Mouse (Mus musculus) intestine, embryonic 16.5 days (tissue): ENCODE data around the gene Slc13a1. TPM values are rescaled to one million over a fixed set of nuclear protein-coding genes. Genes with fewer than 3 reads are reported as not detected.

Experiments
- ATAC-seq: fragments of 200-750 bp; cut with Nextera tagmentation; 2 replicates; pipeline ENCODE4 v1.8.0; 2017; ENCODE audit warnings: moderate TSS enrichment, moderate library complexity
- H3K27ac ChIP-seq: fragments of 300-500 bp; sonication (generic); 2 replicates; pipeline ENCODE4 v1.5.1; 2014; ENCODE audit warnings: mild to moderate bottlenecking, low read length
- H3K27me3 ChIP-seq: fragments of 300-500 bp; sonication (generic); replicated peaks from 2 replicates; pipeline ENCODE4 v1.6.1; 2014; ENCODE audit warnings: low read length, control low read depth, mixed read lengths; ENCODE audit not compliant: control insufficient read depth, insufficient read depth
- H3K36me3 ChIP-seq: fragments of 300-500 bp; sonication (generic); 2 replicates; pipeline ENCODE4 v1.6.1; 2014; ENCODE audit warnings: low read length, control low read depth; ENCODE audit not compliant: control insufficient read depth, insufficient read depth
- H3K4me1 ChIP-seq: fragments of 300-500 bp; sonication (generic); 2 replicates; pipeline ENCODE4 v1.6.1; 2014; ENCODE audit warnings: low read length, control low read depth, mixed read lengths; ENCODE audit not compliant: control insufficient read depth, insufficient read depth
- H3K4me2 ChIP-seq: fragments of 300-500 bp; sonication (generic); 2 replicates; pipeline ENCODE4 v1.6.1; 2014; ENCODE audit warnings: low read depth, low read length, control low read depth
- H3K4me3 ChIP-seq: fragments of 300-500 bp; sonication (generic); 2 replicates; pipeline ENCODE4 v1.5.1; 2014; ENCODE audit warnings: mild to moderate bottlenecking, low read length
- H3K9ac ChIP-seq: fragments of 300-500 bp; sonication (generic); 2 replicates; pipeline ENCODE4 v1.6.1; 2014; ENCODE audit warnings: low read depth, low read length
- H3K9me3 ChIP-seq: fragments of 300-500 bp; sonication (generic); 2 replicates; pipeline ENCODE4 v1.6.1; 2016; ENCODE audit warnings: low read length, control low read depth; ENCODE audit not compliant: control insufficient read depth
- WGBS: fragments of 180-500 bp; shearing (Covaris S2); extraction: QIAGEN DNeasy Blood & Tissue Kit; methylation state at CpG from one replicate; pipeline ENCODE4 v1.1.7; 2014; 5-methylcytosine and 5-hydroxymethylcytosine counted together
- polyA plus RNA-seq: library from polyadenylated mRNA; unstranded; fragments of >200 nt; fragmentation: Nextera tagmentation; extraction: Ambion mirVana; gene quantifications from 2 replicates; pipeline ENCODE4 v1.2.1, GENCODE M21; 2015

Gene Slc13a1
- polyA plus RNA-seq, 1 experiment from 2014 or later: 0.73 TPM

DNA sequence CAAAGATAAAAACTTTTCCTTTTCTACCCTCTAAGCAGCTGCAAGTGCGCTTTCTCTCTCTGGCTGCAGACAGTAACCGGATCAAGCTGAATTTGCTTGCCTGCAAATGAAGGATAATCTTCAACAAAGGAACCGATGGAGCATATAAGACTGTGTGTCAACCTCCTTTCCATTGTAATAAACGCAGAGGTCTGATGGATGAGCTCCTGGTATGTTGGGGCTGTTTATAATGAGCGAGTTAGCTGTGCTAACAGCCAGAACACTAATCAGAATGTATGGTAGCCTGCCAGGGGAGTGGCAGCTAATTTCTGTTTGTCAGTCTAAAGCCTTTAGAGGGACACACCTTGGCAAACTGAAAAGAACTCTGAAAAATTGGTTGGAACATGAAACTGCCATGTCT lies 62.2 kb downstream of the Slc13a1 start:
- no peaks in the 10 kb centered on the region for H3K36me3 ChIP-seq
- no peaks in the 10 kb centered on the region for H3K27me3 ChIP-seq
- no peak overlapping the region for H3K4me3 ChIP-seq
- H3K4me2 ChIP-seq: no peak overlapping the region
- no peak overlapping the region for H3K27ac ChIP-seq
- ATAC-seq: no peak
- H3K9ac ChIP-seq: no peak overlapping the region
- WGBS: 62% methylated on average over 5 of the region's 5 CpGs
- no peaks in the 10 kb centered on the region for H3K4me1 ChIP-seq
- no peaks in the 10 kb centered on the region for H3K9me3 ChIP-seq

DNA sequence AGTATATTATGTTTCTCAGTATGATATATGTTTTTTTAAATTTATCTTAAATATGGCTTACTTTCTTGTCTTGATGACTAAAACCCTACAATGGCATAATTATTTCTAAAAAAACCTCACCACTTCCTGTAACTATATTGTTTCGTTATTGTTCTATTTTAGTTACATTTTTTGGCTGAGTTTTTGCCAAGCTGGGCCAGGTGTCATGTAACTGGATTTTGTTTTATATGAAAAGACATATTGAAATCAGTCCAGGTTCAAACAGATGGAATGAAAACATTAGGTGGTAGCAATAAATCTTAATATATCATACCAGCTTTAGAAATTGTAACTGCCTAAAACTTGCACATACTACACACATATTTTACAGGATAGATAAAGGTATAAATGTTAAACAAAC lies 66.6 kb downstream of the Slc13a1 start:
- Histone ChIP-seq H3K27me3 (no peaks in the 10 kb centered on the region), H3K27ac (no peak overlapping the region), H3K36me3 (no peaks in the 10 kb centered on the region), H3K9ac (no peak overlapping the region), H3K9me3 (no peaks in the 10 kb centered on the region), H3K4me1 (no peaks in the 10 kb centered on the region), H3K4me3 (no peak overlapping the region), H3K4me2 (no peak overlapping the region)
- 77% methylated on average over 1 of the region's 1 CpGs for WGBS
- ATAC-seq: no peak

DNA sequence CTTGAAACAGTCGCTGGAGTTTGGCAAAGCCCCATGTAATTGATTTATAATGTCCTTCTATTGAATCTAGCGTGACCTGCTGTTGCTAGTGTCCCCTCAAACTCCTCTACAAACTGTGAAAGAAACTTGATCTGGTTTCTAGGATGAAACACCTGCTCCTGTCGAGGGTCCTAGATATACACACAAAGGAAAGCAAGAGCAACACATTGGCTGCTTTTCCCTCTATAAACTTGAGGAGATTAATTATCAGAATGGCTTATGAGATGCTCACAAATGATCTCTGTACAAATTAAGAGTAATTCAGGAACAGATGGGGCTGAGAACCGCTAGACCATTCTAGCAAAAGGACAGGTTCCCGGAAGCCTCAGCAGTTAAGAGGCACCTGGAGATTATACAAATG lies 67.2 kb downstream of the Slc13a1 start:
- no peaks in the 10 kb centered on the region for H3K36me3 ChIP-seq
- no peak overlapping the region for H3K4me3 ChIP-seq
- no peak overlapping the region for H3K9ac ChIP-seq
- no peaks in the 10 kb centered on the region for H3K4me1 ChIP-seq
- H3K27ac ChIP-seq: no peak overlapping the region
- no peaks in the 10 kb centered on the region for H3K27me3 ChIP-seq
- WGBS: 49% methylated on average over 5 of the region's 5 CpGs
- H3K4me2 ChIP-seq: no peak overlapping the region
- no peak for ATAC-seq
- no peaks in the 10 kb centered on the region for H3K9me3 ChIP-seq

DNA sequence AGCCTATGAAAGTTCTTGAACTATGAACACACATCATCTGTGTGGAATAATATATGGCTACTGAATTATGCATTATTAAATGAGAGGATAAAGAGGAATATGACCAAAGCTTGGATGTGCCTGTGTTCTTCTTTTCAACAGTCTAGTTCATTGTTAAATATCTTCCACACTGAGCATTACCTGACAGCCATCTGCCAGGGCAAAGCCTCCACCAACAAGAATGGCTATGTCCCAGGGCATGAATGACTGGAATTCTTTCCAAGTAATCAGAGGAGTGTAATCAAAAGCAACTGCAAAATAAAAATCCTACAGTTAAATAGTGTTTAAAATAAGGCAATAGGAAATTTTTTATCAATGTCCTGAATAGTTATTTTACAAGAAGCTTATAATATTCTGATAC lies 70.5 kb downstream of the Slc13a1 start:
- Histone ChIP-seq H3K27ac (no peak overlapping the region), H3K4me2 (no peak overlapping the region), H3K36me3 (no peaks in the 10 kb centered on the region), H3K9me3 (no peaks in the 10 kb centered on the region), H3K4me3 (no peak overlapping the region), H3K27me3 (no peaks in the 10 kb centered on the region), H3K4me1 (no peaks in the 10 kb centered on the region), H3K9ac (no peak overlapping the region)
- ATAC-seq: no peak

DNA sequence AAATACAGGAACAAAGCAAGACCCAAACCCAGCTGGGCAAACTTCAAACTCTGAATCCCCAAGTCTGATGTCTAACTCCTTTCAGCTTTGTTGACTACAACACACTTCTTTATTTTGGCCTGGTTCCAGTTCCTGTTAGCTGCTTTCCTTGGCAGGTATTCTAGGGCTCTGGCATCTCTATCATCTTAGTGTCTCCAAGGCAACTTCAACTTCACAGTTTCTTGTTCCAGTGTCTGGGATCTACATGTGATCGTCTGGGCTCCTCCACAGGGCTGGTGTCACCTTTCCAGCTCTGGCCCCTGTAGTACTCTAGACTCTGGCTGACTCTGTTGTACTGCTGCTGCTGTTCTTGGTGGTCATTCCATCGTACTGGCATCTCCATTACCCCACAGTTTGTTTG lies 91.8 kb downstream of the Slc13a1 start:
- Histone ChIP-seq H3K9ac (no peak overlapping the region), H3K36me3 (no peaks in the 10 kb centered on the region), H3K4me3 (no peak overlapping the region), H3K4me1 (no peaks in the 10 kb centered on the region), H3K9me3 (no peaks in the 10 kb centered on the region), H3K27me3 (no peaks in the 10 kb centered on the region), H3K27ac (no peak overlapping the region), H3K4me2 (no peak overlapping the region)
- ATAC-seq: no peak
- WGBS: 78% methylated on average over 2 of the region's 2 CpGs

DNA sequence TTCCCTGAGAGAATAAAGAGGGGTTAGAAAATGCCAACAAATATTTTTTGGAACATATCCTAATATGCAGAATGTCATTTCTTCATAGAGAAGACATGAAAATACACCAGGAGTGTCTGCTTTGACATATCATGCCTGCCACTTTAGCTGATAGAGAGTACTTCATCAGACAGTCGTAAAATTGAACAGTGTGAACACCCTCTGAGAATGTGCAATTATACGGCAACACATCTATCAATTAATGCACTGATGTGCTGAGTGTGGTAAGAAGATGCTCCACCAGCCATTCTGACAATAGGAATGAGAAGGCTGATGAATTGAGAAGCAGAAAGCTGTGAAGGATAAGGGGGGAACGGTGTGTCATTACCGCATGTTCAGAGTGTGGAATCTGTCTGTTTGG lies 95.1 kb downstream of the Slc13a1 start:
- H3K27ac ChIP-seq: no peak overlapping the region
- no peaks in the 10 kb centered on the region for H3K36me3 ChIP-seq
- no peaks in the 10 kb centered on the region for H3K27me3 ChIP-seq
- no peak for ATAC-seq
- WGBS: 72% methylated on average over 4 of the region's 4 CpGs
- no peak overlapping the region for H3K4me2 ChIP-seq
- no peak overlapping the region for H3K9ac ChIP-seq
- no peaks in the 10 kb centered on the region for H3K4me1 ChIP-seq
- H3K9me3 ChIP-seq: no peaks in the 10 kb centered on the region
- H3K4me3 ChIP-seq: no peak overlapping the region

DNA sequence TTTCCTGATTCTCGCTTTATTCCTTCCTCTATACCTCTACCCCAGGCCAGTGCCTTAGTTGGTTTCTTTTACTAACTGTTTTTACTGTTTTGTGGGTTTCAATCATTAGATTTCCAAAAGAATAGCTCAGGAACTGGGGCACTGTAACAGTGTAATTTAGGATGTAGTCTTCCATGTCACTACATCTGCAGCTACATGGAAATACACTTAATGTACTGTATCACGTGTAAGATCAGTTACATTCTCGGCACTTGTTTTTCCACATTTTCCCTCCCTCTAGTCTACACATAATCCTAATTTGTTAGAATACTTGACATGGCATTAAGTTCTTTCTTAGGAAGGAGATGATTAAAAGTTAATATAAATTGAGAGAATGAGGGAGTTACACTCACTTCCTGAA lies 108.1 kb downstream of the Slc13a1 start:
- H3K27me3 ChIP-seq: no peaks in the 10 kb centered on the region
- H3K4me3 ChIP-seq: no peak overlapping the region
- H3K9me3 ChIP-seq: no peaks in the 10 kb centered on the region
- H3K4me1 ChIP-seq: no peaks in the 10 kb centered on the region
- no peak overlapping the region for H3K4me2 ChIP-seq
- ATAC-seq: no peak
- H3K9ac ChIP-seq: no peak overlapping the region
- no peak overlapping the region for H3K27ac ChIP-seq
- no peaks in the 10 kb centered on the region for H3K36me3 ChIP-seq
- WGBS: 87% methylated on average over 3 of the region's 3 CpGs

DNA sequence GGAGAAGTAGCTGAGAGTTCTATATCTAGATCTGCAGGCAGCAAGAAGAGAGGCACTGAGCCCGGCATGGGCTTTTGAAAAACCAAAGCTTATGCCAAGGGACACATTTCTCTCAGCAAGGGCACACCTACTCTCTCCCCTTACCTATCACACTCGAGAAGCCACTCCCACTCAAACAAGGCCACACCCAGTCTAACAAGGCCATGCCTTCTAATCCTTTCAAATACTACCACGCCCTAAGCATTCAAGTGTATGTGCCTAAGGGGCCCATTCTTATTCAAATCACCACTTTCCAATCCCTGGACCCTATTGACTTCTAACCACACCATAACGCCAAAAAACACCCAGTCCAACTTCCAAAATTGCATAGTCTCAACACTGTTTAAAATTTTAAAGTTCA lies 112.8 kb downstream of the Slc13a1 start:
- H3K9ac ChIP-seq: no peak overlapping the region
- no peaks in the 10 kb centered on the region for H3K4me1 ChIP-seq
- no peaks in the 10 kb centered on the region for H3K36me3 ChIP-seq
- ATAC-seq: no peak
- no peaks in the 10 kb centered on the region for H3K27me3 ChIP-seq
- no peaks in the 10 kb centered on the region for H3K9me3 ChIP-seq
- H3K27ac ChIP-seq: no peak overlapping the region
- 86% methylated on average over 4 of the region's 4 CpGs for WGBS
- H3K4me3 ChIP-seq: no peak overlapping the region
- H3K4me2 ChIP-seq: no peak overlapping the region

DNA sequence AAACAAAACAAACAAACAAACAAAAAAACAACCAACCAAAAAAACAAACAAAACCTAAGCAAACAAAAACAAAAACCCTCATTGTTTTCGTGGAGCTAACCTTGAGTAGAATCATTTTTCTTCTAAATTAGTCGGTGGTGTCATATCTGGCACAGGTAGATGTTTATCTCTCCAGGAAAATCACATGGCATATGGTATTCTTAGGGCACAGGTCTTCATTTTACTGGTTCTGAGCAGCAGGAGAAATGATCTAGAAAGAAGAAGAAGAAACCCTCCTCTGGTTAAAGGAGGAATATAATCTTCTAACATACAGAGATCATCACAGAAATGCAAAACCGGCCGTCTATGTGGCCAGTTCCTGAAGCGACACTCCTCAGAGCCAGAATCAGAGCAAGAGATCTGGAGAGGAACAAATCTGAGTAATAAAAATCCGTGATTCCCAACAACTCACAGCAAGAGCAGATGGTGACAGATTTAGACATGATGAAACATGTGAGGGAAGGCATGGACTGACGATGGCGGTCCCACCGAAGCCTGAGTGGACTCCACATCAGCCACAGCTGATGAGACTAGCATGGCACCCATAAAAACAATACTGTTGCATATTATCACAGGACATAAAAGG lies 113.7 kb downstream of the Slc13a1 start:
- H3K27ac ChIP-seq: no peak overlapping the region
- H3K36me3 ChIP-seq: no peaks in the 10 kb centered on the region
- no peak overlapping the region for H3K4me2 ChIP-seq
- WGBS: 88% methylated on average over 9 of the region's 9 CpGs
- no peaks in the 10 kb centered on the region for H3K4me1 ChIP-seq
- no peak for ATAC-seq
- H3K27me3 ChIP-seq: no peaks in the 10 kb centered on the region
- no peak overlapping the region for H3K9ac ChIP-seq
- H3K9me3 ChIP-seq: no peaks in the 10 kb centered on the region
- no peak overlapping the region for H3K4me3 ChIP-seq
